Mouse (Mus musculus): ENCODE results near the gene Bfar. TPM values are rescaled to one million over a fixed set of nuclear protein-coding genes. Genes with fewer than 3 reads are reported as not detected.
A peak's percentile ranks its signal among the peaks of the same experiment; 100 is the strongest.

The Bfar gene
- total RNA-seq, 1 experiment: 39.4 TPM

- peaks cover 3% of the 10 kb centered on the region; the same call in 1 of the 2 replicates for H3K36me3 ChIP-seq (ENCODE audit: control insufficient read depth, insufficient read depth, low read length, poor library complexity, severe bottlenecking)
- peaks cover 0 to 3% of the 10 kb centered on the region in 2 experiments; a peak in 1 of 4 replicates for H3K4me1 ChIP-seq (ENCODE audit: control insufficient read depth in 2 of 2, insufficient read depth in 2 of 2, low read length in 2 of 2, poor library complexity in 1 of 2)
- TF ChIP-seq ZNF384 (IDR thresholded peaks at IDR 0.05; ENCODE audit: low read depth, low read length) (no peak), ZC3H11A (IDR thresholded peaks at IDR 0.05; ENCODE audit: borderline replicate concordance, low read depth, low read length) (no peak), HCFC1 (IDR thresholded peaks at IDR 0.05; ENCODE audit: borderline replicate concordance, insufficient read depth, low read length) (no peak), MAFK (IDR thresholded peaks at IDR 0.05; ENCODE audit: insufficient read depth, low read depth, low read length) (no peak), CHD2 (IDR thresholded peaks at IDR 0.05; ENCODE audit: low read depth, low read length) (no peak)
- no peak overlapping the region for H3K9ac ChIP-seq (ENCODE audit: insufficient read depth, low read depth, low read length, poor library complexity, severe bottlenecking)
- no peak overlapping the region for H3K27ac ChIP-seq (ENCODE audit: insufficient read depth, low read depth, low read length, poor library complexity, severe bottlenecking)
- in situ Hi-C loops (cut with MboI; ENCODE audit: low sequenced_read_pairs in 2 of 2, unreplicated experiment in 2 of 2): no loop called here
- no peak for DNase-seq (ENCODE audit: low read depth, low spot score)
- H3K4me3 ChIP-seq (ENCODE audit: insufficient read depth in 1 of 2, low read depth in 1 of 2, low read length in 2 of 2, poor library complexity in 1 of 2, severe bottlenecking in 1 of 2): peak overlapping the region in 1 of 2 experiments; percentile 91; a peak in 2 of 4 replicates
- no peaks in the 10 kb centered on the region for H3K9me3 ChIP-seq (ENCODE audit: control insufficient read depth, insufficient read depth, low read depth, low read length)
Measured at GRCm38 (mm10) chr16:13673114-13673513, 1.5 kb downstream of the Bfar start.

- no peak for TF ChIP-seq HCFC1 (IDR thresholded peaks at IDR 0.05; ENCODE audit: borderline replicate concordance, insufficient read depth, low read length)
- no peak for TF ChIP-seq MAFK (IDR thresholded peaks at IDR 0.05; ENCODE audit: insufficient read depth, low read depth, low read length)
- no peak for TF ChIP-seq ZNF384 (IDR thresholded peaks at IDR 0.05; ENCODE audit: low read depth, low read length)
- TF ChIP-seq CHD2 (IDR thresholded peaks at IDR 0.05; ENCODE audit: low read depth, low read length): no peak
- TF ChIP-seq ZC3H11A (IDR thresholded peaks at IDR 0.05; ENCODE audit: borderline replicate concordance, low read depth, low read length): no peak
- Histone ChIP-seq H3K4me1 (ENCODE audit: control insufficient read depth in 2 of 2, insufficient read depth in 2 of 2, low read length in 2 of 2, poor library complexity in 1 of 2) (peaks cover 0 to 3% of the 10 kb centered on the region in 2 experiments; a peak in 1 of 4 replicates), H3K9ac (ENCODE audit: insufficient read depth, low read depth, low read length, poor library complexity, severe bottlenecking) (no peak overlapping the region), H3K27ac (ENCODE audit: insufficient read depth, low read depth, low read length, poor library complexity, severe bottlenecking) (no peak overlapping the region), H3K9me3 (ENCODE audit: control insufficient read depth, insufficient read depth, low read depth, low read length) (no peaks in the 10 kb centered on the region), H3K4me3 (ENCODE audit: insufficient read depth in 1 of 2, low read depth in 1 of 2, low read length in 2 of 2, poor library complexity in 1 of 2, severe bottlenecking in 1 of 2) (no peak overlapping the region), H3K36me3 (ENCODE audit: control insufficient read depth, insufficient read depth, low read length, poor library complexity, severe bottlenecking) (peaks cover 3% of the 10 kb centered on the region; the same call in 1 of the 2 replicates)
- in situ Hi-C loops (cut with MboI; ENCODE audit: low sequenced_read_pairs in 2 of 2, unreplicated experiment in 2 of 2): no loop called here
- no peak for DNase-seq (ENCODE audit: low read depth, low spot score)
Measured at GRCm38 (mm10) chr16:13674511-13674910, 2.9 kb downstream of the Bfar start.

- no peak for TF ChIP-seq ZC3H11A (IDR thresholded peaks at IDR 0.05; ENCODE audit: borderline replicate concordance, low read depth, low read length)
- TF ChIP-seq CHD2 (IDR thresholded peaks at IDR 0.05; ENCODE audit: low read depth, low read length): no peak
- TF ChIP-seq MAFK (IDR thresholded peaks at IDR 0.05; ENCODE audit: insufficient read depth, low read depth, low read length): no peak
- no peaks in the 10 kb centered on the region for H3K4me1 ChIP-seq (ENCODE audit: control insufficient read depth in 2 of 2, insufficient read depth in 2 of 2, low read length in 2 of 2, poor library complexity in 1 of 2)
- no peak overlapping the region for H3K27ac ChIP-seq (ENCODE audit: insufficient read depth, low read depth, low read length, poor library complexity, severe bottlenecking)
- in situ Hi-C loops (cut with MboI; ENCODE audit: low sequenced_read_pairs in 2 of 2, unreplicated experiment in 2 of 2): no loop called here
- H3K4me3 ChIP-seq (ENCODE audit: insufficient read depth in 1 of 2, low read depth in 1 of 2, low read length in 2 of 2, poor library complexity in 1 of 2, severe bottlenecking in 1 of 2): no peak overlapping the region
- H3K9ac ChIP-seq (ENCODE audit: insufficient read depth, low read depth, low read length, poor library complexity, severe bottlenecking): no peak overlapping the region
- DNase-seq (ENCODE audit: low read depth, low spot score): no peak
- peaks cover 3% of the 10 kb centered on the region; the same call in 1 of the 2 replicates for H3K36me3 ChIP-seq (ENCODE audit: control insufficient read depth, insufficient read depth, low read length, poor library complexity, severe bottlenecking)
- no peaks in the 10 kb centered on the region for H3K9me3 ChIP-seq (ENCODE audit: control insufficient read depth, insufficient read depth, low read depth, low read length)
Measured at GRCm38 (mm10) chr16:13678601-13679319, 7.1 kb downstream of the Bfar start.

DNA sequence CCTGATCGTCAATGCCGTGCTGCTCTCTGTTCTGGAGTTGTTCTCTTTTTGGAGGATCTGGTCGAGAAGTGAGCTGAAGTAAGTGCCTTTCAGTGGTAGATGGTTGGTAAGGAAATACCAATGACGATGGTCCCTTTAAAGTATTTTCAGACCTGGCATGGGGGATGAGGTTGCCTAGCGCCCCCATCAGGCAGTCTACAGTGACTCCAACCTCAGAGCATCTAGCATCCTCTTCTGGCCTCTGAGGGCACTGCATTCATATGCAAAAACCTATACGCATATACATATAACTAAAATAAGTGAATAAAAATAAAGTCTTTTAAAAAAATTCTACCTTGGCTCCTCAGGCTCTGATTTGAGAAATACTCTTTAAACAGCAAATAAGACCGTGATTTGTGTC is 27.3 kb downstream of the Bfar start:
- peaks cover 15% of the 10 kb centered on the region for H3K36me3 ChIP-seq (ENCODE audit: control insufficient read depth, insufficient read depth, low read length, poor library complexity, severe bottlenecking)
- H3K4me1 ChIP-seq (ENCODE audit: control insufficient read depth in 2 of 2, insufficient read depth in 2 of 2, low read length in 2 of 2, poor library complexity in 1 of 2): no peaks in the 10 kb centered on the region
- no peak overlapping the region for H3K4me3 ChIP-seq (ENCODE audit: insufficient read depth in 1 of 2, low read depth in 1 of 2, low read length in 2 of 2, poor library complexity in 1 of 2, severe bottlenecking in 1 of 2)
- in situ Hi-C loops (cut with MboI; ENCODE audit: low sequenced_read_pairs in 2 of 2, unreplicated experiment in 2 of 2): no loop called here
- H3K9ac ChIP-seq (ENCODE audit: insufficient read depth, low read depth, low read length, poor library complexity, severe bottlenecking): no peak overlapping the region
- no peak for TF ChIP-seq ZNF384 (IDR thresholded peaks at IDR 0.05; ENCODE audit: low read depth, low read length)
- 0 out of 2 replicates have a peak, but pooled peaks have one; percentile 33 for TF ChIP-seq ZC3H11A (IDR thresholded peaks at IDR 0.05; ENCODE audit: borderline replicate concordance, low read depth, low read length)
- H3K27ac ChIP-seq (ENCODE audit: insufficient read depth, low read depth, low read length, poor library complexity, severe bottlenecking): no peak overlapping the region
- H3K9me3 ChIP-seq (ENCODE audit: control insufficient read depth, insufficient read depth, low read depth, low read length): no peaks in the 10 kb centered on the region
- peak; percentile 36 for DNase-seq (ENCODE audit: low read depth, low spot score)

All from ES-E14 (cell line).